12 mouse cellular contexts compared by ENCODE assay signal in genomic region chr2:160249104-160250093, GRCm38 (mm10).
DNase-seq lines count a peak whose midpoint lies in the region; ATAC-seq and TF ChIP-seq lines count a peak whose summit lies in the region.
"Had no signal": no experiment of that assay in that cellular context is flagged by ENCODE, and none has a peak within 500 bp of the region (broad histone marks: within the 10 kb centered on the region; RNA-seq: fewer than 3 reads in every experiment).

No protein-coding gene starts in this region.

- 58% methylated on average over 9 of the region's 9 CpGs for WGBS in kidney, embryonic 15.5 days
- 55% methylated on average over 9 of the region's 9 CpGs for WGBS in forebrain, embryonic 15.5 days
- 63% methylated on average over 9 of the region's 9 CpGs for WGBS in kidney, adult 2 months
- 42% methylated on average over 9 of the region's 9 CpGs for WGBS in liver, embryonic 15.5 days (ENCODE audit: insufficient replicate concordance)

- no peak overlapping the region for H3K4me2 ChIP-seq in kidney, embryonic 15.5 days
- H3K4me2 ChIP-seq in forebrain, embryonic 15.5 days (replicated peaks): no peak overlapping the region
- no peak overlapping the region; the same call in 1 of the 2 replicates for H3K4me2 ChIP-seq in liver, embryonic 15.5 days

- H3K27ac ChIP-seq in kidney, embryonic 15.5 days: no peak overlapping the region
- no peak overlapping the region for H3K27ac ChIP-seq in forebrain, embryonic 15.5 days (replicated peaks)
- no peak overlapping the region for H3K27ac ChIP-seq in kidney, adult 2 months (ENCODE audit: insufficient read depth, low read depth, low read length)
- H3K27ac ChIP-seq in liver, embryonic 15.5 days (replicated peaks): peak overlapping the region; percentile 55; the same call in 1 of the 2 replicates
- H3K27ac ChIP-seq: heart, adult 2 months had no signal

- peak; percentile 52 for DNase-seq in kidney, adult 11 months
- DNase-seq in kidney, adult 2 months: peak; percentile 60
- DNase-seq in thymus, postnatal 4 days: no peak
- DNase-seq: cerebellum, adult 18-20 months; heart, adult 2 months; heart, postnatal 4 days; thymus, postnatal 25 days had no signal

- no peak for TF ChIP-seq POLR2A in kidney, adult 2 months (IDR thresholded peaks at IDR 0.05; ENCODE audit: low read depth, low read length)

- H3K4me1 ChIP-seq in kidney, embryonic 15.5 days: peaks cover 12% of the 10 kb centered on the region
- H3K4me1 ChIP-seq in forebrain, embryonic 15.5 days: peaks cover 16% of the 10 kb centered on the region
- H3K4me1 ChIP-seq in kidney, adult 2 months (ENCODE audit: control insufficient read depth, insufficient read depth, low read length): peaks cover 9% of the 10 kb centered on the region; the same call in 1 of the 2 replicates
- 0 out of 2 replicates have a peak, but pooled peaks cover 8% of the 10 kb centered on the region for H3K4me1 ChIP-seq in liver, embryonic 15.5 days (replicated peaks)

- no peak for TF ChIP-seq CTCF in kidney, adult 2 months (conservative IDR thresholded peaks at IDR 0.05; ENCODE audit: insufficient read depth, insufficient read length, low read depth, low read length)

- H3K9me3 ChIP-seq in kidney, embryonic 15.5 days (replicated peaks): no peaks in the 10 kb centered on the region
- H3K9me3 ChIP-seq in forebrain, embryonic 15.5 days: no peaks in the 10 kb centered on the region
- no peaks in the 10 kb centered on the region for H3K9me3 ChIP-seq in liver, embryonic 15.5 days (replicated peaks)

- H3K36me3 ChIP-seq in kidney, embryonic 15.5 days: no peaks in the 10 kb centered on the region
- H3K36me3 ChIP-seq in forebrain, embryonic 15.5 days: no peaks in the 10 kb centered on the region
- no peaks in the 10 kb centered on the region for H3K36me3 ChIP-seq in kidney, adult 2 months (ENCODE audit: control insufficient read depth, insufficient read depth, low read length)
- no peaks in the 10 kb centered on the region for H3K36me3 ChIP-seq in liver, embryonic 15.5 days (replicated peaks)

- H3K9ac ChIP-seq in kidney, embryonic 15.5 days: no peak overlapping the region
- H3K9ac ChIP-seq in forebrain, embryonic 15.5 days (replicated peaks): no peak overlapping the region
- no peak overlapping the region for H3K9ac ChIP-seq in liver, embryonic 15.5 days

- H3K27me3 ChIP-seq in kidney, embryonic 15.5 days: peaks cover 7% of the 10 kb centered on the region; the same call in 1 of the 2 replicates
- H3K27me3 ChIP-seq in forebrain, embryonic 15.5 days: 0 out of 2 replicates have a peak, but pooled peaks cover 3% of the 10 kb centered on the region
- H3K27me3 ChIP-seq in kidney, adult 2 months (replicated peaks; ENCODE audit: control insufficient read depth, insufficient read depth, low read length): no peaks in the 10 kb centered on the region
- H3K27me3 ChIP-seq in liver, embryonic 15.5 days: no peaks in the 10 kb centered on the region

- ATAC-seq in kidney, embryonic 15.5 days (replicated peaks; ENCODE audit: low FRiP score): no peak
- ATAC-seq in forebrain, embryonic 15.5 days (replicated peaks): peak; percentile 74; the same call in 1 of the 2 replicates
- peak; percentile 77 for ATAC-seq in liver, embryonic 15.5 days (ENCODE audit: insufficient read depth)
- no peak for ATAC-seq in erythroid progenitor cell, adult 5-6 weeks (replicated peaks; ENCODE audit: low FRiP score, poor library complexity, severe bottlenecking)
- ATAC-seq in inflammation-experienced regulatory T-cells, adult 6 months: no peak

- H3K4me3 ChIP-seq in kidney, embryonic 15.5 days (replicated peaks): no peak overlapping the region
- H3K4me3 ChIP-seq in forebrain, embryonic 15.5 days: no peak overlapping the region
- no peak overlapping the region for H3K4me3 ChIP-seq in kidney, adult 2 months (ENCODE audit: insufficient read depth, low read depth, low read length)
- H3K4me3 ChIP-seq in liver, embryonic 15.5 days (replicated peaks): no peak overlapping the region
- H3K4me3 ChIP-seq: heart, adult 2 months had no signal

Comparison
In these comparisons a context has a peak if more than half of its experiments do, and no peak if none do; other contexts are left out.
1. ATAC-seq: peak in forebrain, embryonic 15.5 days (single experiment) and liver, embryonic 15.5 days (single experiment); none in kidney, embryonic 15.5 days (single experiment), erythroid progenitor cell, adult 5-6 weeks (single experiment) and inflammation-experienced regulatory T-cells, adult 6 months (single experiment).